Mouse (Mus musculus) heart, adult 9 months (tissue): Measurements from ENCODE around the gene Abca8b.
"Not testable (repeated sequence)": the region's sequence is repeated elsewhere in the genome, so short reads cannot be mapped to it uniquely, and the experiment has no call there.

Source experiments
- DNase-seq, 2 experiments: peaks; one replicate each; pipeline ENCODE4 v3.0.0; 2022; ENCODE audit warnings: low spot score in 2 of 2

Abca8b gene

DNA sequence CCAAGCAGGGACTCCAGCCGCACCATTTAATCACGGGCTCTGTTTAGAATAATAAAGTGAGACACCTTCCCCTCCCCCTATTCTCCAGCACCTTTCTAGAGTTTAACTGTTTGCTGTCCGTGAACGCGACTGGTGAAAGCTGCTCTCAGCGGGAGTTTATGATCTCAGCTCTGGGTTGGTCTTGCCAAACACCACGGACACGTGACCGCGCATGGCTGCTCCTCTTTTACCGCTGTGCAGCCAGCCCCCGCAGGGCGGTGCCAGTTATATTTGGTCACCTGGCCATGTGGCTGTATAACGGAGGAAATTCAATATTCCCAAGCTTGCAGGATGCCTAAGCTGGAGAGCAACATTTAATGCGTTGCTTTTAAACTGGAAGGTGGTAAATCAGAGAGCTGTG, at the start of gene Abca8b:
TSS of gene Abca8b (minus strand) at position 222 of the 400 bp plus-strand sequence.
- peak; percentile 80 to 85 for DNase-seq

DNA sequence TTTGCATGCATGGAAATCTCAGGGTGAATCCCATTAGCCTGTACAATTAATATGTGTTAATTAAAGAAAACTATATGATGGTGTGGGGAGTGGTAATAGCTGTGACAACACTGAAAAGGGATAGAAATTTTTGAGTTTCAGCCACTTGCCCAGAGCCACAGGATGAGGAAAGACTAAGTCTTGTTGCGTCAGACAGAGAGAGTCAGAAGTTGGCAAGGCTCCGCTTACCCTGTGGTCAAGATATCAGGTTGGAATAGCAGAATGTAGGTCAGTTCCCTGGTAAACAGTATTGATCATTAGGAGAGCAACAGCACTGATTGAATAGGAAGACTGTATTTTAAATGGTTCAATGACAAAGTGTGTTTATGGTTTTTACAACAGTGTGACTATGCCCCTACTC, 42.1 kb upstream of the Abca8b start:
- DNase-seq, result no peak

DNA sequence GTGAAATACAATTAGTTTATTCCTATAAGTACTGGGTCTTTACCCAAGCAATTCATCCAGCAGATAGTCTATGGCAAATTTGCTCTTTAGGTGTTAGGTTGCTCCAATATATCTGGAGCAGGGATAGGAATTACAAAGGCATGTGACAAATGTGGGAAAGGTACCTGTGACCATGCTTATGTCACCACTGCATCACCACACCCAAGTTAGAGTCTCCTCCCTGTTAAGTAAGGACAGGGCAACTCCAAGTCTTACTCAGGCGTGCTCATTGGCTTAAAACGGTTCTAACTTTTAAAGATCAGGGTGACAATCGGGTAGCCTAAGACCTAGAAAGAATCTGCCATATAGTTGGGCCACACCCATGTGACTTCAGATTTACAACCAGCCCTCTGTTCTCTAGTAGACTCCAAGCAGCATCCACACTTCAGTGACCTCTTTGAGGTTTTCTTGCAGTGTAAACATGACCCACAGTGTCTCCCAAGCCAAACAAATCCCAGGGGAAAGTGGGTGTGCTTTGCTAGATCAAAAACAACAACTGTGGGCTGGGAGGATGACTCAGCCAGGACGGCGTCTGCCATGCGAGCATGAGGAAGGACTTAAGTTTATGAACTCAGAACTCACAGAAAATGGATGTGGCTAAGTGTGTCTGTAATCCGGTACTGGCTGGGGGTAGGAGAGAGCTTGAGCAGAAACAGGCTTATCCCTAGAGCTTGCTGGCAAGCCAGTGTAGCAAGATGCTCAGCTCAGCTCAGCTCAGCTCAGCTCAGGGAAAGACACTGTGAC, 33.5 kb upstream of the Abca8b start:
- DNase-seq, result peak; percentile 52 to 74

DNA sequence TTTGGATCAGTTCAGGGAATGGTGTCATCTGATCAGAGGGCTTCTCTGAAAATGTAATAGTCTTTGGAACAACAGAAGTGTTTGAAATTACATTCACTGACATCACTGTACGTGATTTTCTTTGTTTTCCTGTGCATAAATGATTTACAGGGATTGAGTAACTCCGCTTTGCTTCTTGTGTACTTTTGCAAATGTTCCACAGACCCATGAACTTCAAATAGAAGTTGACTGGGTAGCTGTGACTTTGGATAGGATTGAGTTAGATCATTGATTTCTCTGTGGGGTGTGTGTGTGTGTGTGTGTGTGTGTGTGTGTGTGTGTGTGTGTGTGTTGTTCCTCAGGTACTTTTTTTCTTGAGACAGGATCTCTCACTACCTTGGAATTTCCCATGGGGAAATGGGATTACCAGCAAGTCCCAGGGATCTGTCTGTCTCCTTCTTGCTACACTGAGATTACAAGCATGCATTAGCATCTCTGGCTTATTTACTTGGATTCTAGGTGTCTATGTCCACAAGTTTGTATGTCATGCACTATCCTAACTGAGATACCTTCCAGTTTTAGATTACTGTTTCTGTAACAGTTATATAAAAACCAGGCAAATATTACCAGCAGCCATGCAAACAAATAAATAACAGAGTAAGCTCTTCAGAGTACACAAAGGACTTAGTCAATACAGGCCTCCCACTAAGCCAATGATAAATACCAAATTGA, 15.3 kb upstream of the Abca8b start:
- no peak for DNase-seq

DNA sequence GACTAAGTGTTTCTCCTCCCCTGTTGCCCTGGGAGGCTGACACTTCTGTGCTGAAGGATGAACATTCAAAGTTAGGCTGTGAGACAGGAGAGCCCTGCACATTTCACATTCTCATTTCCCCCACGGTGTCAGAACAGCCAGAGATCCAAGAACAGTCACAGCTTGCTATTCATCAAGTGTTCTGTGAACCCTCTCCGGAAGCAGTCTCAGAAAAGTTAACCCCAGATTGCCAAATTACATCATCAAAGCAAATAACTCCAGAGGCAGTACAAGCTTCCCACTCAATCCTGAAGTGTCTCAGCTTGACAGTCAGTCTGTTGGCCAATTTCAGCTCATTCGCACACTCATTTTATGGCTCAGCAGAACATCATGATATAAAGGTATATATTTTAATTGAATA, 632 bp downstream of the Abca8b start:
- DNase-seq, result peak; percentile 55 to 61

DNA sequence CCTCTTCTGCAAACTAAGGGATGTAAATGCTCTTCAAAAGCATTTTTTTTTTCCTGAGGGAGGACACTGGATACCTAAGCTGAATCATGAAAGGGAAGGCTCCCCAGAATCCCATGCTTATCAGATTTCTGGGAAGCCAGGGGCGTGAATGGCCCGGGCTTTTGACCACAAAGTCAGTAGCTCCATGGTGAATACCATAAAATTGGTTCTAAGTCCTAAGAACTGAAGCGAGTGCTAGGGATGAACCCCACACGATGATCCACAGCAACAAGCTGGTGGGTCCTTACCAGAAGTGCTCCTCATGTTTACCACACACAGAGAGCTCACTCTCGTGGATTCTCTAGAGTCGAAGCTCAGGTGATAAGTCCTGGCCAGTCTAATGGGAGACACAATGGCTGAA, 1.6 kb downstream of the Abca8b start:
- DNase-seq, result no peak

DNA sequence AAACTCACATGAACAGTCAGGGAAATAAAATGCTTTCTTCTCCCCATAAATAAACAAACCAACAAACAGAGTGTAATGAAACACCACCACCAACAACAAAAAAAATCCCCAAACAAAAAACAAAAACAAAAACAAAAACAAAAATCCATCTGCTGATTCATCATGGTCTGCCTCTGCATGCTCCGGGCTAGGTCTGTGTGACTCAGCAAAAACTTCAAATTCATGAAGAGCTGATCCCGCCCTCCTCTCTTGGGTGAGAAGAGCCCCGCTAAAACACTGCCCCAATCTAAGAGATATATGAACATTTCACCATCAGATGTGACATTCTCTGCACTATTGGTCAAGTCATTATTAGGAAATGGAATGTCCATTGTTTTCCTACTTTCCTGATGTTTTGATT, 4.4 kb downstream of the Abca8b start:
- DNase-seq, result no peak

DNA sequence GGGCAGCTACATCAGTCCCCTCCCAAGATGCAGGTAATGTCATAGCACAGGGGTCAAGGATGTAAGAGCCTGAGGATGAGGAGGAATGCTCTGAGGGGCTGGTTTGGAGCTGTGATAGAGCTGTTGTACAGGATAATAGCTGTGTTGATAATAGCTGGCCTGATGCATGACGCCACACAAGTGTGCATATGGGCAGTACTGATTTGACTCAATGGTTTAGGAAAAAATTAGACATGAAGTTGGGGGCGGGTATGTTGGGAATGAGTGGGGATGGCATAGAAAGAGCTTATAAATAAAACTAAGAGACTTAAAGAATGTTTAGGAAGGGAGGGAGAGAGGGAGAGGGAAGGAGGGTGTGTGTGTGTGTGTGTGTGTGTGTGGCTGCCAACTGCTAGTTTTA, 5.4 kb downstream of the Abca8b start:
- DNase-seq, result no peak

DNA sequence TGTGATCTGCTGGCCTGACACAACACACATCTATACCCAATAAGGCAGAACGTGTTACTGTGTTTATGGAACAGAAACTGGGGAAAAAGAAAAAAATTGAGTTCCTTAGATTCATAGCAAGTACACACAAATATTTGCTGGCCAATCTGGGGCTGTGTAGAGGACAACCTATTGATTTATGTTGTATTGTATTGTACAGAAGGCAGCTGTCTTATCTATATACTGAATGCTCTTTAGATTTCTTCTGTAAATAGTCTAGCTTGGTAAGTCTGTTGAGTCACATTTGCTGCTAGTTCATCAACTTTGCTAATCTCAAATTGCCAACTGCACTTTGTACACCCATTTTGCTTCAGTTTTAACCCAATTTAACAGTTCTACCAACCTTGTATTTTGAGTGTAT, 7.5 kb downstream of the Abca8b start:
- DNase-seq, result no peak

DNA sequence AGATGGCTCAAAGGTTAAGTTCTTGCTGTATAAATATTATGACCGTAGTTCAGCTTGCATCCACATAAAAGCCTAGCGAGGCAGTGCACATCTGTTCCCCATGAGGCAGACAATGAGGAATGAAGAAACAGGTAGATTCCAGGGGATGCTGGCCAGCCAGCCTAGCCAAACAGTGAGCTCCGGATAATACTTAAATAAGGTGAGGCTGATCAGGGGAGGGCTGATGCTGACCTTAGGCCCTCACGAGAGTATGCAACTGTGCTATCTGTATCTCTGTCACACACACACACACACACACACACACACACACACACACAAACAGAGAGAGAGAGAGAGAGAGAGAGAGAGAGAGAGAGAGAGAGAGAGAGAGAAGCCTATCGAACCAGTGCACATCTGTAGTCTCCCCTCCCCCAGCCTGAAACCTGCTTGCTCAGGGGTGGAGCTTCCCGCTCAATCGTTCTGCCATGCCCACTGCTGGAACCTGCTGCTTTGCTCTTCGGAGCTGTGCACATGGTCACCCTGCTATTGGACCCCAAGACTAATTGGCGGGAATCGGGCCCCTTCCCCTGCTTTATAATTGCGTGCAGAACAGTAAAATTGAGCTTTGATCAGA, 8.1 kb downstream of the Abca8b start:
- DNase-seq, result not testable (repeated sequence)

DNA sequence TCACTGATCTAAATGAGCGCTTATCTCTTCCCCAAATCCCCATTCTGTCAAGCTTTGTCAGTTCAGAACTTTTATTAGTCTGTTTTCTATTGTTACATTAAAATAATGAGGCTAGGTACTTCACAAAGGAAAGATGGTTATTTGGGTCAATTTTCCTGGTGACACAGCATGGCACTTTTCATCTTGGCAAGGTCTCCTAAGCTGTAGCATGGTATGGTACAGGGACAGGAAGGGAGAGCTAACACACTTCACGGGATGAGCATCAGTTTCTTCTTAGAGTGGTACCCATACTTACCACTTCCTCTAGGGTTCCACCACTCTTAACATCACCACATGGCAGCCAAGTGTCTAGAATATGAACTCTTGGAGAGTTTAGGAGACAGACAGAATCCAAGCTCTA, 13.8 kb downstream of the Abca8b start:
- no peak for DNase-seq

DNA sequence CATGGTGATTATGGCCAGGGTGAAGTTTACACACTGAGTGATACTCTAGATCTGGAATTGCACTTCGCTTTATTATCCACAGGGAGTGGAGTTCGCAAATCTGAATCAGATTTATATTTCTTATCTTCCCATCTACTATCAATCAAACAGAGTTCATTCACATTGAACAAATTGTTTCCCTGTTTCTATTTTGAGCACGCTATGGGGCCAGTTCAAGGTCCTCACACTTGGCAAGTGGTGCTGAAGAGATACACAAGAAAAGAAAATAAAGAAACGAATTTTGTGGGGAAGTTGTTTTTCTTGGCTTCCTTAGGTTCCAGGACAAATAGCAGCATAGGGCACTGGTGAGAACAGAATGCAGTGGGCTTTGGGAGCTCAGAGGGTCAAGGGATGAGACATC, 25.1 kb downstream of the Abca8b start:
- DNase-seq, result no peak

DNA sequence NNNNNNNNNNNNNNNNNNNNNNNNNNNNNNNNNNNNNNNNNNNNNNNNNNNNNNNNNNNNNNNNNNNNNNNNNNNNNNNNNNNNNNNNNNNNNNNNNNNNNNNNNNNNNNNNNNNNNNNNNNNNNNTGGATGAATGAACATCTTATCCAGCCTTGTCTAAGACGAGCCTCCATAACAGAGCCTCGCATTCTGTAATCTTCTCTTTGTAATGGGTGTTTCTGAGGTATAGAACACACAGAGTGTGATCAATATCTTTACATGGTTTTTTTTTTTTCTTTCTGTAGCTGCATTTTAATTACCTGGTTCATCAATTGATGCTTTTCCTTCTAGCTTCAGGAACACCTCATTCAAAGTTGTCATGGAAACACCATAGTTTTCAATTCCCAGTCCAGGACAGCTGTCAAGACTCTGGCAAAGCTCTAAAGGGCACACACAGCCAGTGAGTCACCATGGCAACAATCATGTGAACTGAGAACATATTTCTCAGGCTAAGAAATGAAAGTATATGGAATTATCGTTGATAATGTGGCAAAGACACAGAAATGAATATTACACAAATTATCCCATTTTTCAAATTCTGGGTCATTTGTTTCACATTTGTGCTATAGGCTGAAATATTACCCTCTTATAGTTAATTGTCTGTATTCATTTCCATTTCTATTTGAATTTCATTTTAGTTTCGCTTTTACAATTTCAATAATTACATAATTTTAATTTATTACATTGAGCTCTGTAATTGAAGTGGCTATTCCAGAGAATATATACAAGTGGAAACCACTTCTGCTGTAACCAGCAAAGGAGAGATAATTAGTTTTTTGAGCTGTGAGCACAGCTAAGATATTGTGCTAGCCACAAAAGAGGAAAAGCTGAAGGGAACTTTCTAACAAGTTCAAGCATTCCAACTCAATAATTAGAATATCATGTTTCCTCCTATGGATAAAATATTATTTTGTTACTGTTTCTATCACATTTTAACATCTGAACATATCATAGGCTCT, 33.9 kb downstream of the Abca8b start:
- DNase-seq, result no peak

DNA sequence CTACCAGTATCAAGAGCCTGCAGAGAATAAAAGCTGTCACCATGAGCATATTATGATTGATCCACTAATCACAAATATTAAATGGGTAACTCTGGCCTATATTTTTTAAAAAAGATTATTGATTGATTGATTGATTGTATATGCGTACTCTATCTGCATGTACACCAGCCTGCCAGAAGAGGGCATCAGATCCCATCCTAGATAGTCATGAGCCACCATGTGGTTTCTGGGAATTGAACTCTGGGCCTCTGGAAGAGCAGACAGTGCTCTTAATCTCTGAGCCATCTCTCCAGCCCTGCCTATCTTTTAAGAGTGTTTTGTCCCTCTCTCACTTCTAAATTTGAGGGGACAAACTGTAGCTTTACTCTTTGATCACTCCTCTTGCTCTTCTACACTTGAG, 40.5 kb downstream of the Abca8b start:
- no peak for DNase-seq

DNA sequence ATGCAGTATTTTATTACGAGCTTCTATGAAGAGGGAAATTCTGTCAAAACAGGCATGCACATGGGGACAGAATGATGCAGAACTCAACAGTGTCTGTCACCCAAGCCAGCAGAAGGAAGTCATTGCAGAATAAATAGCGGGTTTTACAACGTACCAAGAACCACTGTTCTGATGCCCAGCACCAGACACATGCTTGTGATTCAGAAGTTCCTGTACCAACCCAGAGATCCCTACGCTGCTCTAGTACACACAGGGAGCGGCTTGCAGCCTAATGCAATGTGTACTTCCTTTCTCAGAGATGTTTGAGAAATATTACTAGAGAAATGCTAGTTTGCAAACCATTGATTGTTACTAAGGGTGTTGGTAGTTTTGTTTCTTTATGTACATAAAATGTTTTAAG, 58.7 kb downstream of the Abca8b start:
- DNase-seq, result no peak

DNA sequence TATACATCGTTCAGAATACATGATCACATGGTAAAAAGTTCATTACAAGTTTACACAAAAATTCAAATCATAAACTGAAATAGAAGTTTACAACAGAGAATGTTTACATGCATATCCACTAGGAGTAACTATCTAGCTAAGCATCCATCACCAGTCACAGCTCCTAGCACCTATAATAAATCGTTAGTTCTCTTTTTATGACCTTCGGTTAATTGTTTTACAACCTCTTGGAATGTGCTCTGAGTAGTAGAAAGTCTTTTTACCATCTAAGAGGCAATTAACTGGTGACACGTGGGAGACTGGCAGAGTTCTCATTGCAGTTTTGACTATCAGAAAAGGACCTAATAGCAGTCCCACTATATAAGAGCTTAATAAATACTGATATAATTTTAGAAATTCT, 62.4 kb downstream of the Abca8b start:
- DNase-seq, result not testable (repeated sequence)

DNA sequence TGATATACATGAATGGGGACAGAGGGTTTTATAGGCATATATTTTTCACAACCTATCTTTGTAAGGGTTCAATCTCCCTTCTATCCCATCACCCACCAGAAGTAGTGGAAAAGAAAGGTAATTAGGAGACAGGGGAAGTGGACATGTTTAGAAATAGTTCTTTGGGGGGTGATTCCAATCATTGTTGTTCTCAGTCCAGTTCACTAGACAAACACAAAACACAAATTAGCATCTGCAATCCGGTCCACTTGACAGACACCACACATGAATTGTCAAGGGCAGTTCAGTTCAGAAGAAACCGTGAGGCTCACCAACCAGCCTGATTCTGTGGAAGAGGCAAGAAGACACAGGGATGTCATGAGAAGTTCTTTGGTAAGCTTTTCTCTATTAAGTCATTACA, 67.2 kb downstream of the Abca8b start:
- DNase-seq, result no peak

DNA sequence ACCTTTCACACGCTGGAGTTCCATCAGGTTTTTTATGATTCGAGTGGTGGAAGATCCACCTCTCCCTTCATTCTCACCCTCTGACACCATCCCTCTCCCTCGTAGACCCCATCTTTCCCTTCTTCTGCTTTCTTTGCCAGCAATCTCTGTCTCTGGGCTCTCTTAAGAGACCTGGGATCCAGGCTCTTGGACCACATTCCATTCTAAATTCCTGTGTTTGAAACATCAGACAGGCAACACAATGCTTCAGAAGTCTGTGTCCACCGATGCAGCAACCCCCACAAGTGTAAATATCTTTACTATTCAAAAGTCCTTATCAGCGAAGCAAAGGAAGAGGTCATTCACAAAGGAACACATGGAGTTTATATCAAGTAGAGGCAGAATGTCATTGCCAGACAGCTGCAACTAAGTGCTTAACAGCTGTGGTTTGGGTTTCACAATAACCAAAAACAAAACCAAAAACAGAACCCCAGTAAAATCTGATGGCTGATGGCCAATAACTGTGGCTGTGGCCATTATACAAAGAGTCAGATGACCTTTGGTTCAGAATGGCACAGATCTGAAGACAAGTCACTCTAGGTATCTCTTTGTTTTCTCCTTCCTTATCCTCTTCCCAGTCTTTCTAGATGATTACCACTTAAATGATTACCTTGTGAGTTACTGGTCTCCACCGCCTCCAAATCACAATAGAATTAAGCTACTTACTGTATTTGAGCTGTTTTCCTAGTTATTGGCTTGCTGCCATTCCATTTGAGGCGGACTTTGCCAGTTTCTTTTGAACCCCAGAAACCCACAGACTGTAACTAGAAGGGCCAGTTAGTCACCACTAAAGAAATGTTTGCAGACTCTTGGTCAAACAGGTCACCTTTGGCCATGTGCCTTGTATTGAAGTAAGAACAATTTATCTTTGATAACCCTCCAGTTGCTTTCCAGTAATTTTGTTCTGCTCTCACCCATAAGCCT, 68.6 kb downstream of the Abca8b start:
- peak; percentile 73 to 79 for DNase-seq

DNA sequence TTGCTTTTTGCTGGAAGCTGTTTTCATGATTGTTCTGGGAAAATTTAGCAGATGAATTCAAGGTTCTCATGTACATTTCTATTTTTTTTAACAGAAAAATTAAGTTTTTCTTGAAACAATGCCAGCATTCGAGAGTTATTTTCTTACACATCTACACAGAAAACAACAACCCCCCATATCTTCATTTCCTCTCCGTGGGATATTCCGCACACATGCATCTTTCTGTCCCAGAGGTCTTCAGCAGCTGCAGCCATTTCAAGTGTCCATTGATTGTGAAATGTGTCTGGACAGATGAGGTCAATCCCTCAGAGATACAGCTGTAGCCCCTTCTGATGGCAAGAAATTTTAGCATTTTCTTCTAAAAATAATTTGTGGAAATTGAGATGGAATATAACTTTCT, 73.4 kb downstream of the Abca8b start:
- peak; percentile 36 to 56 for DNase-seq

DNA sequence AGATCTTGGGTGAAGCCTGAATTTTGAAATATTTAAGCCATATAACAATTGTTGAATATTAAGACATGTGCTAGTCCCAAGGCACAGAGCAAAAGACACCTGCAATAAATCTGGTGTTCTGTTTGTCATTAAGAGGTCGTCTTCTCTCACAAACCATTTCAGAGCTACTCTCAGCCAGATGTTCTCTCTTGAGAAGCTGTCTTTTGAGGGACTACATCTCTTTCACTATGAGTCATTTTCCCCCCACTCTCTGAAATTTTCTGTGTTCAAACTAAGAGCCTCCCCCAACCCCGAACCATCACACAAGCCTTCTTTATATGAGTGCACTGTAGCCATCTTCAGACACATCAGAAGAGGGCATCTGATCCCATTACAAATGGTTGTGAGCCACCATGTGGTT, 76.2 kb downstream of the Abca8b start:
- DNase-seq, result no peak

DNA sequence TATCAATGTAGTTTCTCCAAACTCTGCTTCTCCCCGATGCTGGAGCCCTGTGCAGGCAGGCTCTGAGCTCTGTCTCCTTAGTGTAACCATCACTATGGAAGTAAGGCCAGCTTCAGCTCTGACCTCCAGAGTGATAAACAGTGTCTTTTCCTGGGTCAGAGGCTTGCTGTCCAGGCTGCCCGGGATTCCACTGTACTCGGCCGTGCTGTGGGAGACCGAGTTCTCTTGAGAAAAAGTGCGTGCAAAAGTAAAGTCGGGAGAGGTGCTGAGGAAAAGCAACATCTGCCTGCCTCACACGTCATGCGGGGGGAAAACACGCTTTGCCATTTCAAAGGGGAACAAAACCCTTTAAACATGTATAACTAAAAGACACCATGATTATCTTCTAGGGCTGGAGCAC, 79.0 kb downstream of the Abca8b start:
- no peak for DNase-seq
